Mouse (Mus musculus) kidney, adult 18-20 months (tissue): ENCODE measurements around the gene Invs.
"Not testable (repeated sequence)": the region's sequence is repeated elsewhere in the genome, so short reads cannot be mapped to it uniquely, and the experiment has no call there.

Source experiments
- DNase-seq: peaks from one replicate; pipeline ENCODE4 v3.0.0; 2021

Invs gene

DNA sequence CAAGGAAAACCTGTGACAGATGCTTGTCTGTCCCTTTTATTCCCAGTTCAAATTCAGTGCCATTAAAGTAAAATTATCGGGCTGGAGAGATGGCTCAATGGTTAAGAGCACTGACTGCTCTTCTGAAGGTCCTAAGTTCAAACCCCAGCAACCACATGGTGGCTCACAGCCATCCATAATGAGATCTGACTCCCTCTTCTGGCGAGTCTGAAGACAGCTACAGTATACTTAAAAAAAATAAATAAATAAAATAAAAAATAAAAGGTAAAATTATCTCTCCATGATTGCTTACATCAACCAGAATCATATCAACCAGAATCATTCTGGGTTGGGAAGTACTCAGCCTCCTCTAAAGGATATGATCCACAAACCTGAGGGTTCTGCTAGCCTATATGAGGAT lies 48.5 kb downstream of the Invs start:
- no peak for DNase-seq

DNA sequence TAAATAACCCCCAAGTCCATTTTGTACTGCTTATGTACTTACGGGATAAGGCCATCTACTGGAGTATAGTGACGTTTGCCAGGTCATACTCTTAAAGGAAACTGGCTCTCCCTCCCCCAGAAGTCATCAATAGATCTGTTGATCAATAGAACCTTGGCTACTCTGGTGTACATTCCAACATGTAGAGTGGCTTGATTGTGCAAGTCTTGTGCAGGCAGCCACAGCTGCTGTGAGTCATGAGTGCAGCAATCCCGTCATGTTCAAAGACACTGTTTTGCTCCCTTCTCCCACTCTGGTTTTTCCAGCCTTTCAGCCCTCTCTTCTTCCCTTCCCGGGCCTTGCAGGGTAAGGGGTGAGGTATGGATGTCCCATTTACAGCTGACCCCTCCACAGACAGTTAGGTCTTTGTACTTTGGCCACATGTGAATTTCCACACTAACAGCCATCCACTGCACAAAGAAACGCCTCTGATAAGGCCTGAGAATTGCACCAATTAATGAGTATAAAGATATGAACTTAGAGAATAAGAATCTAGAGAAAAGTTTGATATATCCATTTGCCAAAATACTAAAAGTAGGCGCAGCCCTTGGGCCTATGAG lies 53.0 kb downstream of the Invs start:
- DNase-seq, result no peak

DNA sequence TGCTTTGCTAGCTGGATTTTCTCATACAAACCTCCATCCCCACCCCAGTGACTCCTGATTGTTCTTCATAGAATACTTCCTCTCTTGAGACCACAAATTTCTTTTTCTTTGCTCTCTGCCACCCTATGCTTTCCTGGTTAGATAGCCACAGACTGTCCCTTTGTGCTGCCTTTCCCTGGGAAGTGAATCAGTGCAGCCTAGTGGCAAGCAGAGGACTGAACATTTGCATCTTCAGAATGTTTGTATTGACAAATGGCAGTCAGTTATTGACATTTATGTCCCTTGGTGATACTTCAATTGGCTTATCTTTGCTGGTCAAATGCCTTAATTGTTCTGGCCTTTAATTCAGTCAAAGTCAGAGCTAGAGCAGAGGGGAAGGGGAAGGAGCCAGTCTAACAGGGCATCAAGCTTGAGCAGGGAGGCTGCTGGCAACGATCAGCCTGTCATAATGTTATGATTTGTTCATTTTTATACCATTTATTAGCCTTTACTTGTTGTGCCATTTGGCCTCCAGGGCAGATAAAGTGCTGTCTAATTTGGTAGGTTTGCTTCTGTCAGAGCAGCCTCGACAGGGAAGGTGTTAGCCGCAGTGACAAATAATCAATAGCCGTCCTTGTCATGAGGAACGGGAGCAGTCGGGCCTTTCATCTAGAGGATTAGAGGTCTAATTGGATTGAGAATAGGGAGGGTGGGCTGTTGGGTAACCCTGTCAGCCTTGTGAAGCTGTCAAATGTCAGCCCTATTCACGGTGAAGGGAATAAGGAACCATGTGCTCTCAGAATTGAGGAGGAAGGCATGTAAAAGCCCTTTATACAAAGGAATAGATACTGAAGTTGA lies 55.6 kb downstream of the Invs start:
- DNase-seq, result no peak

DNA sequence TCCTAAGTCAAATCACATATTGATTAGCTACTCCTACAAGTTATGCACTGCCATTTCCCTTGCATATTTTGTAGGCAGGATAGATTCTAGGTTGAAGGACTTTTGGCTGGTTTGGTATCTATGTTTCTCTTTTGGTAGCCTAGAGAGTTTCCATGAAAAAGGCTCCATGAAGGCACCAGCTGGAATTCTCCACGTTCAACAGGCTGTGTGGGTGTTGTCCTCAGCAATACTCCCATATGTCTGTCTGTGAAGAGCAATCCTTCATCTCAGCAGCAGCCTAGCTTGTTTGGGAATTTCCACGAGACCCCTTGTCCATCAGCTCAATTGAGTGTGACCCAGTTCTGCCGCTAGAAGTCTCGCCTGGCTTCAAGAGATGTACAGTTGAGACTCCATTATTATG lies 63.1 kb downstream of the Invs start:
- DNase-seq, result no peak

DNA sequence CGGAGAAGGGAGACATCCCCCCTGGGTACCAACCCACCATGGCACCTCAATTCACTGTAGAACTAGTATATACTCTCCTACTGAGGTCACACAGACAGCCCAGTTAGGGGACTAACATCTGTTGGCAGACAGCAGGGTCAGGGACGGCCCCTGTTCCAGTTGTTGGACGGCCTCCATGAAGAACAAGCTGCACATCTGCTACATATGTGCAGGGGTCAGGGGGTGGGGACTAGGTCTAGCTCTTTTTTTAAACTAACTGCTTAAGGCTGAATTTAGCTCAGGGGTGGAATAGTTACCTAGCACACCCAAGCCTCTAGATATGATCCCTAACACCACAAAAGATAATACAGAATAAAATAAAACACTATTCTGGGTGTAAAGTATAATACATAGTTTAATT lies 82.8 kb downstream of the Invs start:
- no peak for DNase-seq

DNA sequence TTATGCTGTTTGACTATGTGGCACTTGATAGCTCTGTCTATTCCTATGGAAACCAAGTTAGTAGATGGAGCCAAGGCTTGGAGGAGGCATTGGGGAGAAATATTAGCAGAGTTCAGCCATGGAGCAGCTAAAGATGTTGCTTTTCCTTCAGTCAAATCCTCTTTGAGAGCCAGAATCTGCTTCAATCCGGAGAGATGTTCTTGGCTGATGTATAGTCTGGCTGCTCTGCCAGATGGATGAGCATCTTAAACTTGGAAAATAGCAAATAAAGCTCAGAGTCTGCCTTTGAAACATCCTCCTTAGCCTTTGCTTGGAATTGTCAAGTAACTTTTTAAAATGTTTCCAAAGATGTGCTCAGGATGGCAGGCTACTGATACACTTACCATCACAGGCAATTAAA lies 91.5 kb downstream of the Invs start:
- DNase-seq, result no peak

DNA sequence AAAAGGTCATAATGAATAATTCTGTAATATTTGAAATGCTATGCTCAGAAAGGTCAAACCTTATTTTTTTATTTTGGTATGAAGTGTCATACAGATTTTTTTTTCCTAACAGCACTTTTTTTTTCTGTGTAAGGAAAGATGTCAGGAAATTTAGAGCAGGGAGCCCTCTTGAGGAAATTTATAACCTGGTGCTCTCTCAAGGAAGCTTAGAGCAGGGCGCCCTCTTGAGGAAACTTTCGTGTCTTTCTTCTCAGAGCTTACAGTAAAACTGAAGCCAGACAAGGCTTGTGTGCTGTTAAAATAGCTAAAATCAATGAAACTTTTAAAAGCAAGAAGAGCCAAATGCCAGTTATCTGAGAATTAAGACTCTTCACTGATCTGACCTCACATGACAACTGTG lies 101.4 kb downstream of the Invs start:
- DNase-seq, result peak; percentile 67

DNA sequence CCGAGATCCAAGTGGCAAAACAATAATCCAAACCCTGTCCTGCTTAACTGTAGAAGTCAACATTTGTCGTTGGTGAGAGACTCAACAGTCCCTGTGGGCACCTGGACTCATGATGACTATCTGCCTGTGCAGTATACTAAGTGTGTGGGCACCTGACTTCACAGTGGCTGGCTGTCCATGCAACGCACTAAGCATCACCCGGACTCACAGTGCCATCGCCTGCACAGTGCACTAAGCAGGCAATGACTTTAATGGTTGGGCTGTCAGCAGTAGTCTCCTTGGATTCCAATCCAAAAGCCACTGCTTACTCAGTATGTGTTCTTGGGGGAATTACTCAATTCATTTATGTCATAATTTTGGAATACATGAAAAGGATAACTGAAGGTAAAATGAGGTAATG lies 102.9 kb downstream of the Invs start:
- no peak for DNase-seq

DNA sequence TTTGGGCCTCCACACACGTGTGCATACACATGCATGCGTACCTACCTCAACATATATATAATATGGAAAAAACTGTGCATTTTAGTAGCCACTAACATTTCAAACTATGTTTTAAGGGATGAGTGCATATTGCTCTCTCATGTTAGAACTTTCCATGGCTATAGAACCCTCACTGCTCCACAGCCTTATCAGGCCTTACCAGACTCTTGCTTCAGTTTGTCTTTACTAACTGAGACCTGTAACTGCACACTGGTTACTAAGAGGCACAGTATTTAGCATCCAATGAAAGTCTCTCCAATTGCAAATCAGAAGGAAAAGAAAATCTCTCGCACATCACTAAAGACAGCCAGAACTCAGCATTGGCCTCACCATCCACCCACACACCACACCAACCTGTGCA lies 117.4 kb downstream of the Invs start:
- DNase-seq, result no peak

DNA sequence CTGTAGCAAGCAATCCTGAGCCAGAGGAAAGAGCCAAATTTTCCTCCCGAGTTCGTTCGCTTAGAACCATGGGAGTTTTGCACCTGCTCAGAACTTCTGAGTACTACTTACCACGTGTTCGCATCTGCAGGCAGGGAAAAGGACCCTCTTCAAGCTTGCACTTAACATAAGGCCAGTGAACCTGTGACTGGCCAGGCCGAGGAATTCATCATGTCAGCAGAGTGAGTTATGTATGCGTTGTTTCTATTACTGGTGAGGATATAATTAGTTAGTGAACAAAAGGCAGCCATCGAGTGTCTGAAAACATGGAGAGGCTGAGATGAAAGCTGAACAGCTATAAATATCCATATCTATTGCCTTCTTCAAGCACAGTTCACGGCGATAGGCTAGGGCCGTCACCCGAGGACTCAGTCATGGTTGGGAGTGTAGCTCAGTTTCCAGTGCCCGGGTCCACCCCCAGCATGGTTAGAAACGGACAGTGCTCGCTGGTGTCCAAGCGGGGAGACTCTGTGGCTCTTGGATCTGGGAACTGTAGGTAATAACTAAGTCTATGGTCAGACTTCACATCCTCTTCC lies 123.6 kb downstream of the Invs start:
- DNase-seq, result no peak

DNA sequence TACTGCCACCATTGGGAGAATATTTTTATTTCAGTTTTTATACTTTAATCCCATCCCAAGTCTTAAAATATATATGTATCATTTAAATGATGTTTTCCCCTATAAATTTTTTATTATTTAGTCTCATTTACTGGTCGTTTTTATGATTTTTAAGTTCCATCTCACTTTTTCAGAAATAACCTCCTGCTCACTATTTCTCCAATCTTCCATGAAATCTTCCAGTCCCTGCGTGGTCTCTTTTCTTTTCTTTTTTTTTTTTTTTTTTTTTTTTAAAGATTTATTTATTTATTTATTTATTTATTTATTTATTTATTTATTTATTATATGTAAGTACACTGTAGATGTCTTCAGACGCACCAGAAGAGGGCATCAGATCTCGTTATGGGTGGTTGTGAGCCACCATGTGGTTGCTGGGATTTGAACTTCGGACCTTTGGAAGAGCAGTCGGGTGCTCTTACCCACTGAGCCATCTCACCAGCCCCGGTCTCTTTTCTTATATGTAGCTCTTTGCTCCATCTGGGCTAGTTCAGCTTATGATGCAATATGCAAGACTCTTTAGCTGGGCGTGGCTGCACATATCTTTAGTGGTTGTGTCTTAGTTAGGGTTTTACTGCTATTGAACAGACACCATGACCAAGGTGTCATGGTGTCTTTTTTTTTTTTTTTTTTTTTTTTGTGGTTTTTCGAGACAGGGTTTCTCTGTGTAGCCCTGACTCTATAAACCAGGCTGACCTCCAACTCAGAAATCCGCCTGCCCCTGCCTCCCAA lies 126.3 kb downstream of the Invs start:
- DNase-seq, result not testable (repeated sequence)

DNA sequence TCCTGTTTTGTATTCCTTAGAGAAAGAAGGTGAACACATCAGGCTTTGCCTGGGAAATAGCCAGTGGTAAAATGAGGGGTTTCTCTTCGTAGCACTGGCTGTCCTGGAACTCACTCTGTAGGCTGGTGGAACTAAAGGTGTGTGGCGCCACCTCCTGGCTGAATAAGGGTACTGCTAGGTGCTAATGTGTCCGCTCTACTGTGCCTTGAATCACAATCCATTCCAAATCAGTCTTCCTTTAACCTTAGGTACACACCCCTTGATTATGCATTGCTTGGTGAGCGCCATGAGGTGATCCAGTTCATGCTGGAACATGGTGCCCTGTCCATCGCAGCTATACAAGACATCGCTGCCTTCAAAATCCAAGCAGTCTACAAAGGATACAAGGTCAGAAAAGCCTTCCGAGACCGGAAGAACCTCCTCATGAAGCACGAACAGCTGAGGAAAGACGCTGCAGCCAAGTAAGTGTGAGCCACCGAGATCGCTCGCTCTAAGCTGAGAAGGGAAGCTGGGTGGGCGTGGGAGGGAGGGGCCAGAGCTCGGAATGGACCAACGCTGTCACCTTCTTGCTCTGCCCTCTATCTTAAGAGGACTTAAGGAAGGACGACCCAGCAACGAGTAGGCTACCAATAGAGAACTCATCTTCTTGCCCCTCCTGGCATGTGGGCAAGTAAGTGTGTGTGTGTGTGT lies 127.9 kb downstream of the Invs start:
- peak; percentile 47 for DNase-seq

DNA sequence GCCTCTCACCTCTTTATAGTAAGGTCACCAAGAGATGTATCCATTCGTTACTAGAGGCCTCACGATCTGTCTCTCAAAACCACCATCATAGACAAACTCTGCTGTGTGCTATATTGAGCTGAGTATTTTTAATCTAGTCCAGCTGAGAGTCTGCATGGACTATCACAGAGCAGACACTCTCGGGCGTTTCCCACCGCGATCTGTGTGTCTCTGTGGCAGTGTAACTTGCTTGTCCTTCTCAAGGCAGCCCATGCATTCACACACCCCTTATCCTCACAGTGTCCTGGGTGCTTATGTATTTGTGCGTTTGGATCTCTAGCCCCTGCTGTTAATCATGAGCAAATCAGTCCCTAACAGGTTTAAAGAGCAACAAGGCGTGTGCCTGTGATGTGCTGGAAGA lies 133.9 kb downstream of the Invs start:
- DNase-seq, result no peak

DNA sequence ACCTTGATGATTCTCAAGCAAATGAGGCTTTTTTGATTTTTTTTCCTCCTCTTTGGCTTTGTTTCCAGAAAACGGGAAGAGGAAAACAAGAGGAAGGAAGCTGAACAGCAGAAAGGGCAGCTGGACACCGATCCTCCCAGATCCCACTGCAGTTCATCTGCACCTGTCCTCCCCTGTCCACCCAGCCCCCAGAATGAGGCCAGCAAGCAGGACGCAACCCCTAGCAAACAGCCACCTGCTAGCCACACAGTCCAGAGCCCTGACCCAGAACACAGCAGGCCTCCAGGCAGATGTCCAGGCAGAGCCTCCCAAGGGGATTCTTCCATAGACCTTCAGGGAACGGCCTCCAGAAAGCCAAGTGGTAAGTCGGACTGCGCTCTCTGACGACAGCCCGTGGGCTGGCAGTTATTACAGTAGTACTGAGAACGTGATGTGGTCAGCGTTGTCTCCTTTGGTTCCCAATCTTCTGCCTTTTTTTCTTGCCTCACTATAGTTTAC lies 136.3 kb downstream of the Invs start:
- DNase-seq, result no peak

DNA sequence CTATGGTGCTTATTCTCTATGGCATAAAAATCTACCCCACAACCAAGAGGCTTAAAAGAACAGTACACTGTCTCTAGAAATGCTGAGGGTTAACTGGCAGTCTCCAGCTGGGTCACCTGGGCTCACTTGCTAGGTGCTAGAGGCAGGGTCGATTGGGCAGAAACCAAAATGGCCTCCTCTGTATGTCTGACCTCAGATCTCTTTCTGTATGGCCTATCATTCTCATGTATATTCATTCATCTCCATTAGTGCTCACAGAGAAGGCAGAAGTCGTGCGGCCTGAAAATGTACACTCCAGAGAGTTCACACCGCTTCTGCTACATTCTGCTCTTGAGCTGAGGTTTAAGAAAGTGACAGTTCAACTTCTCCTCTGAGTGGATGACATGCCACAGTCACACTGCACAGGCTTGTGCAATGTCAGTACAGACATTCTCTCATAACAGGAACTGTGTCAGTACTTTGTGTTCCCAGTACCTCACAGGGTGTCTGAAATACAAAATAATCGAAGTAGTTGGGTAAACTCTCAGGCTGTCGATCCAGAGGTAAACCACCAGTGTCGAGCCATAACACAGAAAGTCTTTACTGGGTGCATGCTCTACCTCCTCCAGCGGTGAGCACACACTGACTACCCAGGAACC lies 139.4 kb downstream of the Invs start:
- no peak for DNase-seq

DNA sequence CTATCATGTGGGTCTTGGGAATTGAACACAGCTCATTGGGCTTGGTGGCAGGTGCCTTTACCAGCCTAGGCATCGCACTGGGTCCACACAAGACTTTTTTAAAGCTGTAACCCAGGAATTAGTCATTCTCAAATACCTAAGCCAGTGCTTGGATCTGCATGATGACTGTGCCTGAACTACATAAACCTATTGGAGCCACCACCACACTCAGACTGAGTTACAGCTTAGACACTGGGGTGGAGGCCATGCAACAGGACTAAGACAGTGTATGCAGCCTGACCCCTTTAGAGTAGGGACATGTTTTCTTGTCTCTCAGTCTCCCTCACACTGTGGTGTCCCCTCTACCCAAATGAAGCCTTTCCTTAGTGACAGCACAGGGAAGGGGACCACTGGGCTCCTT lies 143.1 kb downstream of the Invs start:
- no peak for DNase-seq

DNA sequence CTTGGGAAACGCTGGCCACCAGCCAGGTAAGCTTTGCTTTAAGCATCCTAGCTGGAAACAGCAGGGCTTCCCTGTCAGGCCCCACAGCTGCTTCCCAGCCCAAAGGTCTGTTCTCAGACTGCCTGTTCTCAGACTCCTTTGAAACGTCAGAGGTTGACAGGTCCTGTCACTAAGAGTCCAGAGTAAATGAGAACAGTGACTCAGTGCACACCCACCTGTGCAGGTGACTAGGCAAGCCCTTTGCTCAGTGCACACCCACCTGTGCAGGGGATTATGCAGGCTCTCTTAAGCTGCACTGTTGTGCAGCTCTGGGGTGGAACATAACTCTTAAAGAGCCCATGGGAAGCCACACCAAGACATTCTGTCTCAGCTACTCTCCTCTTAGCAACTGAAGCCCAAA lies 144.2 kb downstream of the Invs start:
- DNase-seq, result no peak

DNA sequence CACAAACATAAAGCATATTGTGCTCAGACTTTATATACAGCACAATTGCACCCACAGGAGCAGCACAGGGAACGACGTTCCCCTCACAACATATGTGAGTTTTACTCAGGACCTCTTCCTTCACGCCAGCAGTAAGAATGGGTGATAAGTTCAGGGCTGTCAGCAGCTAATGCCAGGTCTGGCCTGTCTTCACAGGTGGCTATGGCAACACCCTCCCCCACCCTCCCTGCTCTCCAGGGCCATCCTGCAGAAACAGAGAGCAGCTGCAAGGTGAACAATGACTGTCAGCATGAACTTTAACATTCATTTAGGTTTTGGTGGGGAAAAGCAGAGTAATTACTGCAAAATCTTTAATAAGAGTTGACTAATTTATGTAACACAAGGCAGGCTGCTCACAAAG lies 147.9 kb downstream of the Invs start:
- DNase-seq, result no peak

DNA sequence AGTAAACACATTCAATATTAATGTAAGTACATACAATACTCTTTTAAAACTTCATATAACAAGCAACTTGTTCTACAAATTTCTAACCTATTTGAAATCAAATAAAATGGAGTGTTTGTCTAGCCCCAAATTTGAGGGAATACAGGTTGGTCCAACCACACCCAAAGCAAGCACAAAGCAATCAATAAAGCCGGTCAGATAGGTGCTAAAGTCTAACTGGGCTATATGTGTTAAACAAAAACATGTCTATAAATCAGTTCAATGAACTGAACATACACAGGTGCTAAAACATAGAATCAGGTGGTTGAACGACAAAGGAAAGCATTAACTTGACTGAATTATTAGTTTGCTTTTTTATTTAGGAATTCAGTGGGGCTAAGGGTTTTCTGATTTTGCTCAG lies 148.5 kb downstream of the Invs start:
- DNase-seq, result no peak

DNA sequence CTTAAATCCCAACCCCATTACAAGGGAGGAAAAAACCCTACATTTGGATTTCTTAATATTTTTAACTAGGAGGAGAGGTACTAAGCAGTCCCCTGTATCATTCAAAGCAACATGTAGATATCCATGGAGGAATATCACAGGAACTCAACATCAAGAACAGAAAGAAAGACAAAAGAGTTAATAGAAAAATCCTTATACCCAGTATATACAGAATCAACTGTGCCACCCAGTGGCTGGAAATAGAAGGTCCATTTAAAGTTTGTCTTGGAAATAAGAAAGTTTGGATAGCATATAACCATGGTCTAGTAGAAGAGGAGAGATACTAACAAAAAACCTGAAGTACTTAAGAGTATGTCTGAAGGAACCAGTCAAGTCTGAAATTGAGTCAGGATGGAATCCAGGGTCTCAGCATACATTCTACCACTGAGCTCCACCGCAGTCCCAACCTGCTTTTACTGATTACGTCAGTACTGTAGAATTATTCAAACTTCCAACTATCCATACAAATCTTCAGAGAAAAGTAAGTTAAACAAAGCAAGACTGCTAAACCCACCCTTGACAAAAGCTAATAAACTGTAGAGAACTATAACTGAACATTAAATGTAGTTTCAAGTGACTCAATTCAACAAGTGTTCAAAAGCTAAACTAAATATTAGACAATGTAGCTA lies 174.7 kb downstream of the Invs start:
- no peak for DNase-seq

DNA sequence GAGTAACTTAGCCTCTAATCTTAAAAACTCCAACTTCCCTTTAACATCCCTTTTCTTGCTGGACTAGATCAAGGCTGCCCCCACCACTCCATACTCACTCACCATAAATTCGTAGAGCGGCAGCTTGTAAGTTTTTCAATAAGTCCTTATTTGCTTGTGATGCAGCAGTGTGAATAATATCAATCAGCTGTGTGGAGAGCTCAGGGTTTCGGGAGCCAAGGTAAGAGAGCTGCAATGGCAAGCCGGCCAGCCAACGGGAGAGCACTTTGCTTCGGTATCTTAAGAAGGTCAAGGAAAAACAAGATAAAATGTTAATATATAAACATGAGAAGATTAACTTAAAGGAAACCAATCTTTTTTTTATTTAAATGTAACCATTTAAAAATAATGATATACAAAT lies 178.9 kb downstream of the Invs start:
- no peak for DNase-seq

DNA sequence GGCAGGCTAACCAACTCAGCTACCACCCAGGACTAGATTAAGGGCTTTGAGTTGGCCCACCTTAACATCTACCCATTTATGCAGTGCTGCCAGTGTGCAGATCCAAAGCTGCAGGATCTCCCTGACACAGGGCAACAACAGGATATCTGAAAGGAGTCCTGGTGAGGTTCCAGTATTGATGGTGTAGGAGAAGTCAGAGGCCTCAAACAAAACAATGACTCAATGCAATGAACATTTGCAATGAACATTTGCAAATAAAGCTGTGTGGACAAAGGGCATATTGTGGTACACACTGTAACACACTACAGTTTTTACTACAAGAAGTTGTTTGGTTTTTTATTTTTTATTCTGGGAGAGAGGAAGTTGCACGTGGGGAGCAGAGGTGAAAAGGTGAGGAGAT lies 181.5 kb downstream of the Invs start:
- no peak for DNase-seq
